Mouse (Mus musculus) myocyte (in vitro differentiated cells): Measurements from ENCODE around the gene Efr3b.

Experiments
- MYOD1 ChIP-seq, 3 experiments: IDR thresholded peaks; one replicate each; pipeline ENCODE4 v1.6.1; 2011; ENCODE audit warnings: control low read depth in 2 of 3, low read depth in 2 of 3, mild to moderate bottlenecking in 2 of 3, moderate library complexity in 1 of 3; ENCODE audit not compliant: insufficient read length in 2 of 3, control insufficient read depth in 1 of 3
- POLR2A ChIP-seq: IDR thresholded peaks from one replicate; pipeline ENCODE4 v1.6.1; 2011; ENCODE audit warnings: low read depth, mild to moderate bottlenecking, control low read depth, moderate library complexity; ENCODE audit not compliant: insufficient read length
- REST ChIP-seq: IDR thresholded peaks from one replicate; pipeline ENCODE4 v1.6.1; 2011; ENCODE audit warnings: mild to moderate bottlenecking, control low read depth, moderate library complexity; ENCODE audit not compliant: insufficient read depth, insufficient read length

- TF ChIP-seq POLR2A, result no peak
- TF ChIP-seq MYOD1 (IDR thresholded peaks at IDR 0.05; ENCODE audit: control insufficient read depth in 1 of 3, insufficient read length in 2 of 3, low read depth in 2 of 3), result no peak
- TF ChIP-seq REST, result no peak
Observed at GRCm38 (mm10) chr12:4037511-4037910, 1.2 kb downstream of the Efr3b start.
